Mouse (Mus musculus) ovary, postnatal 14 days (tissue): ENCODE data around the gene Gm21905.

Source experiments
- DNase-seq: peaks from one replicate; pipeline ENCODE4 v3.0.0; 2022; ENCODE audit warnings: low spot score

Gm21905 gene

GRCm38 (mm10) chr5:67946321-67946720 lies at the start of gene Gm21905:
TSS of gene Gm21905 (minus strand) at chr5:67946421.
- no peak for DNase-seq

GRCm38 (mm10) chr5:67990426-67990825 lies 44.2 kb upstream of the Gm21905 start:
- no peak for DNase-seq

GRCm38 (mm10) chr5:67981946-67982526 lies 35.8 kb upstream of the Gm21905 start:
- DNase-seq: no peak

- no peak for DNase-seq
Measured at GRCm38 (mm10) chr5:67969536-67969935, 23.3 kb upstream of the Gm21905 start.

- no peak for DNase-seq
Measured at GRCm38 (mm10) chr5:67961708-67962629, 15.7 kb upstream of the Gm21905 start.

GRCm38 (mm10) chr5:67955486-67955885 lies 9.3 kb upstream of the Gm21905 start:
- DNase-seq: no peak

- DNase-seq: no peak
Measured at GRCm38 (mm10) chr5:67954097-67954496, 7.9 kb upstream of the Gm21905 start.

- no peak for DNase-seq
Measured at GRCm38 (mm10) chr5:67948074-67948473, 1.9 kb upstream of the Gm21905 start.

- no peak for DNase-seq
Measured at GRCm38 (mm10) chr5:67947006-67947405, 785 bp upstream of the Gm21905 start.

GRCm38 (mm10) chr5:67944074-67944785 lies 2.0 kb downstream of the Gm21905 start:
- DNase-seq: no peak

GRCm38 (mm10) chr5:67943199-67943598 lies 3.0 kb downstream of the Gm21905 start:
- no peak for DNase-seq

GRCm38 (mm10) chr5:67941369-67941768 lies 4.9 kb downstream of the Gm21905 start, which contains the start of gene Gm5108:
TSS of gene Gm5108 (plus strand) at chr5:67941669.
- no peak for DNase-seq

- DNase-seq: no peak
Measured at GRCm38 (mm10) chr5:67931623-67932022, 14.6 kb downstream of the Gm21905 start.

- DNase-seq: no peak
Measured at GRCm38 (mm10) chr5:67930584-67930983, 15.6 kb downstream of the Gm21905 start.

- no peak for DNase-seq
Measured at GRCm38 (mm10) chr5:67904555-67904954, 41.7 kb downstream of the Gm21905 start.

GRCm38 (mm10) chr5:67898921-67899320 lies 47.3 kb downstream of the Gm21905 start:
- DNase-seq: no peak

- no peak for DNase-seq
Measured at GRCm38 (mm10) chr5:67884422-67885210, 61.6 kb downstream of the Gm21905 start.

GRCm38 (mm10) chr5:67883564-67884171 lies 62.6 kb downstream of the Gm21905 start:
- DNase-seq: no peak
